Mouse (Mus musculus) ES-E14 (cell line): Measurements from ENCODE around the gene Ctnnd2. TPM values are rescaled to one million over a fixed set of nuclear protein-coding genes. Genes with fewer than 3 reads are reported as not detected.

Experiments used
- DNase-seq: peaks from one replicate; pipeline ENCODE4 v3.0.0-alpha.2; 2013; ENCODE audit warnings: low read depth, low spot score
- H3K27ac ChIP-seq: 2 replicates; pipeline ENCODE4 v1.5.1; 2012; ENCODE audit warnings: low read depth, mild to moderate bottlenecking, low read length, moderate library complexity, mixed read lengths; ENCODE audit not compliant: poor library complexity, insufficient read depth, severe bottlenecking
- H3K36me3 ChIP-seq: 2 replicates; pipeline ENCODE4 v1.6.1; 2012; ENCODE audit warnings: mild to moderate bottlenecking, low read length, moderate library complexity, mixed read lengths; ENCODE audit not compliant: control insufficient read depth, poor library complexity, insufficient read depth, severe bottlenecking
- H3K4me1 ChIP-seq, 2 experiments: fragments of 150-350 bp in 1 of 2; sonication (generic) in 1 of 2; 2 replicates each; pipeline ENCODE4 v1.6.1; 2012; ENCODE audit warnings: low read length in 2 of 2, mild to moderate bottlenecking in 1 of 2, mixed read lengths in 1 of 2; ENCODE audit not compliant: control insufficient read depth in 2 of 2, insufficient read depth in 2 of 2, poor library complexity in 1 of 2
- H3K4me3 ChIP-seq, 2 experiments: fragments of 150-350 bp in 1 of 2; sonication (generic) in 1 of 2; 2 replicates each; pipeline ENCODE4 v1.5.1; 2012; ENCODE audit warnings: low read length in 2 of 2, low read depth in 1 of 2, mild to moderate bottlenecking in 1 of 2, mixed read lengths in 1 of 2; ENCODE audit not compliant: insufficient read depth in 1 of 2, poor library complexity in 1 of 2, severe bottlenecking in 1 of 2
- H3K9ac ChIP-seq: 2 replicates; pipeline ENCODE4 v1.6.1; 2012; ENCODE audit warnings: low read depth, mild to moderate bottlenecking, low read length, mixed read lengths; ENCODE audit not compliant: poor library complexity, insufficient read depth, severe bottlenecking
- H3K9me3 ChIP-seq: fragments of 150-350 bp; sonication (generic); 2 replicates; pipeline ENCODE4 v1.6.1; 2012; ENCODE audit warnings: low read depth, mild to moderate bottlenecking, low read length; ENCODE audit not compliant: control insufficient read depth, insufficient read depth
- CHD2 ChIP-seq: IDR thresholded peaks from 2 replicates; pipeline ENCODE4 v1.6.1; 2014; ENCODE audit warnings: mild to moderate bottlenecking, low read depth, low read length, inconsistent platforms
- HCFC1 ChIP-seq: IDR thresholded peaks from 2 replicates; pipeline ENCODE4 v1.6.1; 2012; ENCODE audit warnings: low read length, inconsistent platforms, borderline replicate concordance; ENCODE audit not compliant: insufficient read depth
- MAFK ChIP-seq: IDR thresholded peaks from 2 replicates; pipeline ENCODE4 v1.6.1; 2014; ENCODE audit warnings: mild to moderate bottlenecking, low read depth, low read length, inconsistent platforms; ENCODE audit not compliant: insufficient read depth
- ZC3H11A ChIP-seq: IDR thresholded peaks from 2 replicates; pipeline ENCODE4 v1.6.1; 2012; ENCODE audit warnings: low read depth, mild to moderate bottlenecking, inconsistent platforms, low read length, borderline replicate concordance
- ZNF384 ChIP-seq: IDR thresholded peaks from 2 replicates; pipeline ENCODE4 v1.6.1; 2012; ENCODE audit warnings: low read depth, low read length, inconsistent platforms
- in situ Hi-C, 2 experiments: fragments of 600-800 bp; cut with MboI; formaldehyde crosslinking; loops; one replicate each; pipeline ENCODE4 v1.15.1; 2025; ENCODE audit warnings: low sequenced_read_pairs in 2 of 2, inconsistent platforms in 1 of 2; ENCODE audit not compliant: unreplicated experiment in 2 of 2
- total RNA-seq: library from RNA; depleted of rRNA; stranded (reverse); fragments of 300-350 nt; gene quantifications from 2 replicates; pipeline ENCODE4 v1.2.3, GENCODE M21; 2012

The Ctnnd2 gene
- total RNA-seq, 1 experiment: 3.6 TPM

DNA sequence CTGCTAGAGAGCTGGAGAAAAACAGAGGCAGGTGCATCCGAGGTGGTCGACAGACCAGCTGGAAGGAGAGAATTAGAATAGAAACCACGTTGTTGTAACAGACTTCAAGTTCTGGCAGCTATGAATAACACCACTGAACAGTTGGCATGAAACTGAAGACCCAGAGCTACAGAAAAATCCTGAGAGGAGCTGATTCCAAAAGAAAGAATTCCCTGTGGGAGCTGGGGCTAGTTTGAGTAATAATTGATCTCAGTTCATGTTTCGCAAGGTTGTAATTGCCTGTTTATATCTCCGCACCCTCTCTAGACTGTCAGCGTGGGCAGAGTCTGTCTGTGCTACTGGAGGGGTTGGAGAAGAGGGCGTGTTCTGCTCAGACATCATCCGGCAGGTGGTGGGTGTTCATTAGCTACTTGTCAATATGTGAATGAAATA is 98.8 kb downstream of the Ctnnd2 start:
- H3K36me3 ChIP-seq: no peaks in the 10 kb centered on the region
- TF ChIP-seq ZC3H11A: no peak
- TF ChIP-seq ZNF384: no peak
- no peak overlapping the region for H3K4me3 ChIP-seq
- in situ Hi-C loops: no loop called here
- no peak overlapping the region for H3K27ac ChIP-seq
- DNase-seq: no peak
- no peaks in the 10 kb centered on the region for H3K4me1 ChIP-seq
- H3K9ac ChIP-seq: no peak overlapping the region
- H3K9me3 ChIP-seq: no peaks in the 10 kb centered on the region

- H3K4me1 ChIP-seq: no peaks in the 10 kb centered on the region
- TF ChIP-seq ZNF384 (no peak), HCFC1 (no peak)
- DNase-seq: no peak
- no peaks in the 10 kb centered on the region for H3K9me3 ChIP-seq
- no peak overlapping the region for H3K27ac ChIP-seq
- no peak overlapping the region for H3K4me3 ChIP-seq
- in situ Hi-C loops: no loop called here
- no peaks in the 10 kb centered on the region for H3K36me3 ChIP-seq
- H3K9ac ChIP-seq: no peak overlapping the region
Measured at GRCm38 (mm10) chr15:30272326-30272725, 99.9 kb downstream of the Ctnnd2 start.

DNA sequence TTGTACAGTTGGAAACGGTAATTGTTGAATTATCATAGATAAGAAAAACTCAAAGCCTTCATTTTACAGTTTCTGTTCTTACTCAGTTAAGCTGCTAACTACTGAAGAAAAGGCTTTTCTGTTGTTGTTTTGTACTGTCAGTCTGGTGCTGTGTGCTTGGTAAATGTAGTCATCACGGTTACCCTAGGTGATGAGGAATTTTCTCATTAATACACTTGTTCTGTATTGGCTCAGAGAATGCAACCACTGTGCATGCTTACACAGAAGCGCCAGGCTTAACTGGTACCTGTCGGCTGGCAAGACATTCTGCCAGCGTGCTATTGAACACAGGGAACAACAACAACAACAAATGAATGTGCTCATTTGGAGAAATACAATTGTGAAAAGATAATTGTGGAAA is 103.3 kb downstream of the Ctnnd2 start:
- no peak for DNase-seq
- Histone ChIP-seq H3K9me3 (no peaks in the 10 kb centered on the region), H3K36me3 (no peaks in the 10 kb centered on the region), H3K9ac (no peak overlapping the region), H3K4me1 (no peaks in the 10 kb centered on the region), H3K27ac (no peak overlapping the region), H3K4me3 (no peak overlapping the region)
- no peak for TF ChIP-seq CHD2
- no peak for TF ChIP-seq MAFK
- no peak for TF ChIP-seq ZC3H11A
- TF ChIP-seq ZNF384: no peak
- no peak for TF ChIP-seq HCFC1
- in situ Hi-C loops: no loop called here

DNA sequence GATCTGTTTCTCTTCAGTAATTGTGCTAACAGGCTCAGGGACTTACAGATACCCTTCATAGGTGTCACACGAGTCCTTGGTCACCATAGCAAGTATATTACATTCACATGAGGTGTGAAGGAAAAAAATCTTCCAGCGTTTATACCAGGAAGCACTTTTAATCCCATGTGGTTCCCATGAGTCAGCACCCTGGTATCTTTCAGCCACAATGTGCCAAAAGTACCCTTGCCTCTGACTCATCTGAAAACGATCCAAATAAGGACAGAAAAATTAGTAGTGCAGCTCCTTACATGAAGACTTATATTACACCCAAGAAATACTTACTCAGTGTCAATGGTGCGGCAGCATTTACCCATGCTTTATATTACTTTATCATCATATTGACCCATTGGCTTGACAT is 104.3 kb downstream of the Ctnnd2 start:
- Histone ChIP-seq H3K9ac (no peak overlapping the region), H3K4me3 (no peak overlapping the region), H3K4me1 (no peaks in the 10 kb centered on the region), H3K36me3 (no peaks in the 10 kb centered on the region), H3K27ac (no peak overlapping the region), H3K9me3 (no peaks in the 10 kb centered on the region)
- DNase-seq: no peak
- in situ Hi-C loops: no loop called here
- TF ChIP-seq MAFK: no peak

DNA sequence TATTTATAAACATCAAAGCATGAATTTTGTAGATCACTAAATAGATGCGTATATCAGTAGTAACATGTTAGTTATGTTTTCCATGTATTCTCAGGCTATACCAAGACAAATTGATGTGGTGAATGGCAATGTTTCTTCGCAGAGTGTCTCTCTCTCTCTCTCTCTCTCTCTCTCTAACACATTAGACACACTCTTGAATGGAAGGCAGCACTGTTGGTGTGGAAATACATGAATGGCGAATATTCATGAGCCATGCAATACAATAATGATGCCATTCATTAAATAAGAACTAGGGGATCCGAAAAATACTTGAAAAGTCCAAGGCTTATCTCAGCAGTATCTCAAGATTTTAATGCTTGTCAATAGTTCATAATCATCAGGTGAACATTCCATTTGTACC is 106.2 kb downstream of the Ctnnd2 start:
- in situ Hi-C loops: no loop called here
- H3K4me1 ChIP-seq: no peaks in the 10 kb centered on the region
- TF ChIP-seq ZC3H11A: no peak
- H3K9me3 ChIP-seq: no peaks in the 10 kb centered on the region
- no peak overlapping the region for H3K9ac ChIP-seq
- H3K4me3 ChIP-seq: no peak overlapping the region
- no peaks in the 10 kb centered on the region for H3K36me3 ChIP-seq
- DNase-seq: no peak
- no peak overlapping the region for H3K27ac ChIP-seq
